Mouse (Mus musculus): ENCODE data around the gene Gm3591.
"Not testable (repeated sequence)": the region's sequence is repeated elsewhere in the genome, so short reads cannot be mapped to it uniquely, and the experiment has no call there.

Gene Gm3591

DNA sequence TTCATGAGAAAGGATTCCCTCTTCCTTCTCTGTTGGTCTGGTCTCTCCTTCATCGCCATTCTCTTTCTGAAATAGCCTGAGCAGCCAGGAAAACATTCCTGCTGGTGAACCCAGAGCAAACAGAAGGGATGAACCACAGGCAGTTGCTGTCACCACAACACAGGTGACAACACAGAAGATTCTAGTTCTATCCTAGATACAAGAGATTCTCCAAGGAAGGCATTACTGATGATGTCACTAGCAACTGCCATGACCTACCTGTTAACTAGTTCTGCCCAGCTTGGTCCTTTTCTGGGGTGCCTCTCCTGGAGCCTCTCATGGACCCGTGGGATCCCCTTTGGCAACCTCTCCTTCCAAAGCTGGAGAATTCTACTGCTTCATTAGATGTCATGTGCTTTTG, at the start of gene Gm3591:
Gm3591 (minus strand) TSS at position 101 of the 400 bp plus-strand sequence.
- not testable (repeated sequence) for TF ChIP-seq GATA4 (IDR thresholded peaks at IDR 0.05; ENCODE audit: insufficient replicate concordance, low read length)

DNA sequence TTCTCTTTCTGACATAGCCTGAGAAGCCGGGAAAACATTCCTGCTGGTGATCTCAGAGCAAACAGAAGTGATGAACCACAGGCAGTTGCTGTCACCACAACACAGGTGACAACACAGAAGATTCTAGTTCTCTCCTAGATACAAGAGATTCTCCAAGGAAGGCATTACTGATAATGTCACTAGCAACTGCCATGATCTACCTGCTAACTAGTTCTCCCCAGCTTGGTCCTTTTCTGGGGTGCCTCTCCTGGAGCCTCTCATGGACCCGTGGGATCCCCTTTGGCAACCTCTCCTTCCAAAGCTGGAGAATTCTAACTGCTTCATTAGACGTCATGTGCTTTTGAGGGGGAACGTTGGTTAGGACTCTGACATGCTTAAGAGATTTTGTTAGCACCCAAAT, 32.2 kb upstream of the Gm3591 start, which contains the start of gene Gm3594:
Gm3594 (minus strand) TSS at position 101 of the 400 bp plus-strand sequence.
- TF ChIP-seq GATA4 (IDR thresholded peaks at IDR 0.05; ENCODE audit: insufficient replicate concordance, low read length) = not testable (repeated sequence)

- TF ChIP-seq GATA4 (IDR thresholded peaks at IDR 0.05; ENCODE audit: insufficient replicate concordance, low read length) = not testable (repeated sequence)
Measured at GRCm38 (mm10) chr14:6390219-6390618, 22.1 kb downstream of the Gm3591 start, which contains the start of gene Gm16440. TSS of gene Gm16440 (minus strand) at chr14:6390319.

All from liver, adult (tissue).